Mouse (Mus musculus): ENCODE measurements around the gene Ccnk.

Gene Ccnk

GRCm38 (mm10) chr12:108225781-108226180 lies 46.4 kb downstream of the Ccnk start:
- DNase-seq, result no peak

- DNase-seq, result no peak
These were observed 46.8 kb downstream of the Ccnk start for GRCm38 (mm10) chr12:108226216-108226615.

GRCm38 (mm10) chr12:108226941-108227340 lies 47.6 kb downstream of the Ccnk start:
- no peak for DNase-seq

- no peak for DNase-seq
These were observed 48.1 kb downstream of the Ccnk start for GRCm38 (mm10) chr12:108227527-108227926.

- no peak for DNase-seq
These were observed 50.7 kb downstream of the Ccnk start for GRCm38 (mm10) chr12:108230077-108230476.

- no peak for DNase-seq
These were observed 51.7 kb downstream of the Ccnk start for GRCm38 (mm10) chr12:108230821-108231794.

GRCm38 (mm10) chr12:108231901-108232300 lies 52.5 kb downstream of the Ccnk start:
- DNase-seq, result no peak

- no peak for DNase-seq
These were observed 54.4 kb downstream of the Ccnk start for GRCm38 (mm10) chr12:108233736-108234135.

- no peak for DNase-seq
These were observed 55.6 kb downstream of the Ccnk start for GRCm38 (mm10) chr12:108234832-108235602.

GRCm38 (mm10) chr12:108235976-108236555 lies 56.7 kb downstream of the Ccnk start:
- DNase-seq, result no peak

GRCm38 (mm10) chr12:108237300-108238006 lies 58.1 kb downstream of the Ccnk start:
- DNase-seq, result no peak

GRCm38 (mm10) chr12:108238395-108239035 lies 59.1 kb downstream of the Ccnk start:
- DNase-seq, result no peak

GRCm38 (mm10) chr12:108239441-108239840 lies 60.1 kb downstream of the Ccnk start:
- no peak for DNase-seq

GRCm38 (mm10) chr12:108240401-108240890 lies 61.1 kb downstream of the Ccnk start:
- DNase-seq, result no peak

GRCm38 (mm10) chr12:108240953-108241588 lies 61.7 kb downstream of the Ccnk start:
- DNase-seq, result no peak

GRCm38 (mm10) chr12:108241626-108242025 lies 62.2 kb downstream of the Ccnk start:
- DNase-seq, result no peak

- DNase-seq, result no peak
These were observed 62.9 kb downstream of the Ccnk start for GRCm38 (mm10) chr12:108242243-108242745.

GRCm38 (mm10) chr12:108244778-108245177 lies 65.4 kb downstream of the Ccnk start:
- no peak for DNase-seq

- DNase-seq, result no peak
These were observed 66.2 kb downstream of the Ccnk start for GRCm38 (mm10) chr12:108245579-108245978.

GRCm38 (mm10) chr12:108246759-108247500 lies 67.6 kb downstream of the Ccnk start:
- DNase-seq, result no peak

Measured in B cell, adult 2 months (primary cell).